Mouse (Mus musculus) liver, postnatal 0 days (tissue): ENCODE data around the gene Fgf12.

Experiments used
- CTCF ChIP-seq: sonication (generic); IDR thresholded peaks from 2 replicates; pipeline ENCODE4 v1.5.1; 2016; ENCODE audit warnings: antibody characterized with exemption, low read depth
- EP300 ChIP-seq: IDR thresholded peaks from 2 replicates; pipeline ENCODE4 v1.6.1; 2016; ENCODE audit warnings: antibody characterized with exemption, low read depth, mild to moderate bottlenecking

- peak; percentile 31; the same call in 1 of the 2 replicates for TF ChIP-seq CTCF
- no peak for TF ChIP-seq EP300
Measured at GRCm38 (mm10) chr16:28610940-28611339, 141.9 kb downstream of the Fgf12 start.
